28 mouse cellular contexts compared by ENCODE assay signal in the genomic region with DNA sequence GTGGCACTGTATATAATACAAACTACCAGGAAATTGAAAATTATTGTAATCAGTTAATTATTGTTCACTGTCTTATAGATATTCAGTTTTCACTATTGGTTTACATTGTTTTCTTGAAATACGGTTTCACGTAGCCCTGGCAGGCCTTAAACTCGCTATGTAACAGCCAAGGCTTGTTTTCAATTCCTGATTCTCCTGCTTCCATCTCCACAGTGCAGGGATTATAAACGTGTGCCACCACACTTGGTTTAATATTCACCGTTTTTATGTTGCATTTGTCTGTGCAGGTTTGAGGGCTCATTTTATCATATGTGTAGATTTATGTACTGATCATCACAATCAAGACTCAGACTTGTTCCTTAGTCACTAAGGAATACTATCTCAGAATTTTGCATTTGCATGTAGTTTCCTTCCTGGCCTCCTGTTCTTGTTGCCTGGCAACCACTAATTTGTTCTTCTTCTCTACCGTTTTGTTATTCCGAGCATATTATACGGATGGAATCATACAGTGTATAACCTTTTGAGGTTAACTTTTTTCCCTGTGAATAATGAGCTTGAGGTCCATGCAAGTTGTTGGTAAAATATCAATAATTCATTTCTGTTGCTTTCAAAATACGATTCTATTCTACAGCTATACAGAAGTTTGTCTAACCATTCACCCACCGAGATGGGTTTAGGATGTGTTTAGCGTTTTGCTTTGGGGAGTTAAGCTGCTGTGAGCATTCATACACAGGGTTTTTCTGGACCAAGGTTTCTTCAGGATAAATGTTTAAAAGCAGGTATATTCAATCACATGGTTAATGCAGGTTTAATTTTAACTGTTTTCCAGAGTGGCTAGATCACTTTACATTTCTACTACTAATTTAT. TPM values are rescaled to one million over a fixed set of nuclear protein-coding genes. Genes with fewer than 3 reads are reported as not detected.
DNase-seq lines count a peak whose midpoint lies in the region; ATAC-seq and TF ChIP-seq lines count a peak whose summit lies in the region.
"Had no signal": no experiment of that assay in that cellular context is flagged by ENCODE, and none has a peak within 500 bp of the region (broad histone marks: within the 10 kb centered on the region; RNA-seq: fewer than 3 reads in every experiment).

No protein-coding gene starts in this region.

- intact Hi-C loops in left cerebral cortex, adult 2 months (cut with DNase I): no loop called here

- WGBS in forebrain, embryonic 15.5 days: 51% methylated on average over 11 of the region's 11 CpGs
- WGBS in forebrain, embryonic 10.5 days: 87% methylated on average over 11 of the region's 11 CpGs
- 51% methylated on average over 11 of the region's 11 CpGs for WGBS in midbrain, embryonic 16.5 days
- WGBS in liver, postnatal 0 days (ENCODE audit: insufficient replicate concordance): 79% methylated on average over 11 of the region's 11 CpGs
- 79% methylated on average over 11 of the region's 11 CpGs for WGBS in intestine, embryonic 16.5 days

- no peaks in the 10 kb centered on the region for H3K36me3 ChIP-seq in forebrain, embryonic 15.5 days
- H3K36me3 ChIP-seq in forebrain, embryonic 10.5 days (replicated peaks): no peaks in the 10 kb centered on the region
- H3K36me3 ChIP-seq in midbrain, embryonic 16.5 days (ENCODE audit: control insufficient read depth, insufficient read depth, low read length): no peaks in the 10 kb centered on the region
- no peaks in the 10 kb centered on the region for H3K36me3 ChIP-seq in liver, postnatal 0 days (replicated peaks; ENCODE audit: insufficient read depth, low read length)
- no peaks in the 10 kb centered on the region for H3K36me3 ChIP-seq in intestine, embryonic 16.5 days (ENCODE audit: control insufficient read depth, insufficient read depth, low read length)
- H3K36me3 ChIP-seq: heart, embryonic 12.5 days; limb, embryonic 12.5 days; midbrain, embryonic 12.5 days had no signal

- peak; percentile 46; the same call in 1 of the 2 replicates for ATAC-seq in forebrain, embryonic 15.5 days (replicated peaks)
- peak; percentile 88 for ATAC-seq in midbrain, embryonic 16.5 days
- no peak for ATAC-seq in liver, postnatal 0 days
- no peak for ATAC-seq in intestine, embryonic 16.5 days
- ATAC-seq: CD4-positive, CD25-positive, alpha-beta regulatory T cell, adult 4 months had no signal

- TF ChIP-seq EP300 in liver, postnatal 0 days (IDR thresholded peaks at IDR 0.05; ENCODE audit: low read depth): no peak

- no peak overlapping the region for H3K9ac ChIP-seq in forebrain, embryonic 15.5 days (replicated peaks)
- no peak overlapping the region for H3K9ac ChIP-seq in midbrain, embryonic 16.5 days (ENCODE audit: low read depth, low read length)
- H3K9ac ChIP-seq in liver, postnatal 0 days (replicated peaks): no peak overlapping the region
- H3K9ac ChIP-seq in intestine, embryonic 16.5 days (ENCODE audit: low read depth, low read length): no peak overlapping the region
- H3K9ac ChIP-seq: heart, embryonic 12.5 days; limb, embryonic 12.5 days; midbrain, embryonic 12.5 days had no signal

- no peaks in the 10 kb centered on the region for H3K4me1 ChIP-seq in forebrain, embryonic 15.5 days
- no peaks in the 10 kb centered on the region for H3K4me1 ChIP-seq in forebrain, embryonic 10.5 days
- H3K4me1 ChIP-seq in midbrain, embryonic 16.5 days (ENCODE audit: control insufficient read depth, insufficient read depth, low read length): no peaks in the 10 kb centered on the region
- no peaks in the 10 kb centered on the region for H3K4me1 ChIP-seq in liver, postnatal 0 days (ENCODE audit: insufficient read depth)
- H3K4me1 ChIP-seq in intestine, embryonic 16.5 days (ENCODE audit: control insufficient read depth, insufficient read depth, low read length): no peaks in the 10 kb centered on the region
- H3K4me1 ChIP-seq: heart, embryonic 12.5 days; limb, embryonic 12.5 days; midbrain, embryonic 12.5 days had no signal

- H3K4me2 ChIP-seq in forebrain, embryonic 15.5 days (replicated peaks): no peak overlapping the region
- H3K4me2 ChIP-seq in midbrain, embryonic 16.5 days (ENCODE audit: low read length): no peak overlapping the region
- H3K4me2 ChIP-seq in liver, postnatal 0 days (ENCODE audit: low read depth, low read length): no peak overlapping the region
- no peak overlapping the region for H3K4me2 ChIP-seq in intestine, embryonic 16.5 days (ENCODE audit: low read depth, low read length)
- H3K4me2 ChIP-seq: heart, embryonic 12.5 days; limb, embryonic 12.5 days; liver, embryonic 11.5 days; midbrain, embryonic 12.5 days had no signal

- peaks cover 19% of the 10 kb centered on the region; the same call in 1 of the 2 replicates for H3K27me3 ChIP-seq in forebrain, embryonic 15.5 days
- H3K27me3 ChIP-seq in forebrain, embryonic 10.5 days (ENCODE audit: poor library complexity, severe bottlenecking): peaks cover 94% of the 10 kb centered on the region
- H3K27me3 ChIP-seq in midbrain, embryonic 16.5 days (ENCODE audit: control insufficient read depth, insufficient read depth, low read depth, low read length): peaks cover 15% of the 10 kb centered on the region
- peaks cover 6% of the 10 kb centered on the region; the same call in 1 of the 2 replicates for H3K27me3 ChIP-seq in liver, postnatal 0 days (ENCODE audit: insufficient read depth, low read length)
- peaks cover 15% of the 10 kb centered on the region; the same call in 1 of the 2 replicates for H3K27me3 ChIP-seq in intestine, embryonic 16.5 days (replicated peaks; ENCODE audit: control insufficient read depth, insufficient read depth, low read length)

- no peak for TF ChIP-seq CTCF in left cerebral cortex, adult 2 months (IDR thresholded peaks at IDR 0.05)
- TF ChIP-seq CTCF in liver, postnatal 0 days (IDR thresholded peaks at IDR 0.05; ENCODE audit: low read depth): no peak

- H3K4me3 ChIP-seq in forebrain, embryonic 15.5 days: no peak overlapping the region
- H3K4me3 ChIP-seq in forebrain, embryonic 10.5 days: no peak overlapping the region
- H3K4me3 ChIP-seq in left cerebral cortex, adult 2 months: no peak overlapping the region
- no peak overlapping the region for H3K4me3 ChIP-seq in midbrain, embryonic 16.5 days (ENCODE audit: low read depth, low read length)
- no peak overlapping the region for H3K4me3 ChIP-seq in liver, postnatal 0 days (ENCODE audit: low read depth, low read length)
- no peak overlapping the region for H3K4me3 ChIP-seq in intestine, embryonic 16.5 days (ENCODE audit: low read length)
- H3K4me3 ChIP-seq: heart, embryonic 12.5 days; limb, embryonic 12.5 days; midbrain, embryonic 12.5 days had no signal

- 0 out of 2 replicates have a peak overlapping the region, but pooled peaks have one; percentile 31 for H3K27ac ChIP-seq in forebrain, embryonic 15.5 days (replicated peaks)
- H3K27ac ChIP-seq in forebrain, embryonic 10.5 days: no peak overlapping the region
- H3K27ac ChIP-seq in left cerebral cortex, adult 2 months: no peak overlapping the region
- peak overlapping the region; percentile 55 for H3K27ac ChIP-seq in midbrain, embryonic 16.5 days (ENCODE audit: low read length)
- no peak overlapping the region for H3K27ac ChIP-seq in liver, postnatal 0 days (ENCODE audit: low read depth)
- no peak overlapping the region for H3K27ac ChIP-seq in intestine, embryonic 16.5 days (ENCODE audit: low read length)
- H3K27ac ChIP-seq: limb, embryonic 12.5 days; midbrain, embryonic 12.5 days had no signal

- DNase-seq in forebrain, embryonic 10.5 days (ENCODE audit: extremely low spot score, low spot score): no peak
- peak; percentile 11 for DNase-seq in left cerebral cortex, adult 11 months (ENCODE audit: low spot score)
- DNase-seq in left cerebral cortex, adult 2 months (ENCODE audit: extremely low spot score in 1 of 2, low spot score in 2 of 2): no peak
- peak; percentile 3 for DNase-seq in brain, embryonic 18.5 days (ENCODE audit: low read depth, low spot score)
- no peak for DNase-seq in liver, postnatal 0 days
- DNase-seq: cerebellum, adult 9-10 months; gastrocnemius, postnatal 14 days; heart, adult 18-20 months; heart, postnatal 10 days; kidney, adult 18-20 months; kidney, postnatal 4 days; lung, adult 18-20 months; lung, postnatal 10 days; right cerebral cortex, adult 18-20 months; right cerebral cortex, postnatal 4 days; thymus, postnatal 36 days had no signal

- no peaks in the 10 kb centered on the region for H3K9me3 ChIP-seq in forebrain, embryonic 15.5 days
- H3K9me3 ChIP-seq in forebrain, embryonic 10.5 days: no peaks in the 10 kb centered on the region
- no peaks in the 10 kb centered on the region for H3K9me3 ChIP-seq in midbrain, embryonic 16.5 days (replicated peaks; ENCODE audit: control insufficient read depth, low read length, poor library complexity, severe bottlenecking)
- H3K9me3 ChIP-seq in liver, postnatal 0 days (ENCODE audit: low read length): no peaks in the 10 kb centered on the region
- no peaks in the 10 kb centered on the region for H3K9me3 ChIP-seq in intestine, embryonic 16.5 days (ENCODE audit: control insufficient read depth, low read length)
- H3K9me3 ChIP-seq: heart, embryonic 12.5 days; limb, embryonic 12.5 days; midbrain, embryonic 12.5 days had no signal

RNA-seq across cellular contexts. Expression of a gene that starts 45.3 kb away (rescaled TPM):
- polyA plus RNA-seq in forebrain, embryonic 15.5 days (2015; fragmentation: Nextera tagmentation; extraction: Ambion mirVana): 0.14 TPM in 1 of 2 replicates, not detected in the other
- 0.14 TPM in 1 of 2 replicates, not detected in the other for polyA plus RNA-seq in forebrain, embryonic 10.5 days (2016; fragmentation: Nextera tagmentation; extraction: Ambion mirVana)
- not detected for total RNA-seq in left cerebral cortex, adult 2 months (2021)
- polyA plus RNA-seq in midbrain, embryonic 16.5 days (2015; fragmentation: Nextera tagmentation; extraction: Ambion mirVana): 0.09 and 0.10 TPM in 2 replicates
- polyA plus RNA-seq in liver, postnatal 0 days (2015; fragmentation: Nextera tagmentation; extraction: Ambion mirVana): not detected in 2 replicates
- 0.11 TPM in 1 of 2 replicates, not detected in the other for polyA plus RNA-seq in intestine, embryonic 16.5 days (2015; fragmentation: Nextera tagmentation; extraction: Ambion mirVana)
- total RNA-seq: adrenal gland, adult 18-20 months; gastrocnemius, postnatal 14 days; heart, adult 18-20 months; heart, postnatal 10 days had no signal
- polyA plus RNA-seq: CD4-positive, CD25-positive, alpha-beta regulatory T cell, adult 4 months; embryonic facial prominence, embryonic 14.5 days; kidney, embryonic 16.5 days; limb, embryonic 12.5 days; liver, embryonic 11.5 days; neural tube, embryonic 14.5 days had no signal

RNA-seq across cellular contexts. Expression of a gene that starts 45.6 kb away (rescaled TPM):
- 115 and 121 TPM in 2 replicates for polyA plus RNA-seq in forebrain, embryonic 15.5 days (2015; fragmentation: Nextera tagmentation; extraction: Ambion mirVana)
- polyA plus RNA-seq in forebrain, embryonic 10.5 days (2016; fragmentation: Nextera tagmentation; extraction: Ambion mirVana): 112 and 119 TPM in 2 replicates
- 10 to 100 TPM; 56.6 to 74.0 TPM for total RNA-seq in left cerebral cortex, adult 2 months (2021)
- 121 and 122 TPM in 2 replicates for polyA plus RNA-seq in midbrain, embryonic 16.5 days (2015; fragmentation: Nextera tagmentation; extraction: Ambion mirVana)
- 49.7 and 52.9 TPM in 2 replicates for polyA plus RNA-seq in liver, postnatal 0 days (2015; fragmentation: Nextera tagmentation; extraction: Ambion mirVana)
- polyA plus RNA-seq in intestine, embryonic 16.5 days (2015; fragmentation: Nextera tagmentation; extraction: Ambion mirVana): 105 TPM in 2 replicates

Comparison
In these comparisons a context has a peak if more than half of its experiments do, and no peak if none do; other contexts are left out.
1. H3K27ac ChIP-seq: peak in forebrain, embryonic 15.5 days (single experiment) and midbrain, embryonic 16.5 days (single experiment); none in forebrain, embryonic 10.5 days (single experiment), left cerebral cortex, adult 2 months (single experiment), liver, postnatal 0 days (single experiment) and intestine, embryonic 16.5 days (single experiment).
2. DNase-seq: peak in left cerebral cortex, adult 11 months (single experiment) and brain, embryonic 18.5 days (single experiment); none in forebrain, embryonic 10.5 days (single experiment), left cerebral cortex, adult 2 months (0 of 2) and liver, postnatal 0 days (single experiment).
3. ATAC-seq: peak in forebrain, embryonic 15.5 days (single experiment) and midbrain, embryonic 16.5 days (single experiment); none in liver, postnatal 0 days (single experiment) and intestine, embryonic 16.5 days (single experiment).